Mouse (Mus musculus) ES-Bruce4 (cell line): ENCODE data around the gene Gm6217.

Experiments
- CTCF ChIP-seq: IDR thresholded peaks from one replicate; pipeline ENCODE4 v1.8.1; 2011; ENCODE audit warnings: low read depth, low read length
- EP300 ChIP-seq: IDR thresholded peaks from 2 replicates; pipeline ENCODE4 v1.6.1; 2011; ENCODE audit warnings: low read depth, low read length; ENCODE audit not compliant: insufficient read depth
- POLR2A ChIP-seq: IDR thresholded peaks from one replicate; pipeline ENCODE4 v1.8.1; 2011; ENCODE audit warnings: low read length; ENCODE audit not compliant: insufficient read depth

DNA sequence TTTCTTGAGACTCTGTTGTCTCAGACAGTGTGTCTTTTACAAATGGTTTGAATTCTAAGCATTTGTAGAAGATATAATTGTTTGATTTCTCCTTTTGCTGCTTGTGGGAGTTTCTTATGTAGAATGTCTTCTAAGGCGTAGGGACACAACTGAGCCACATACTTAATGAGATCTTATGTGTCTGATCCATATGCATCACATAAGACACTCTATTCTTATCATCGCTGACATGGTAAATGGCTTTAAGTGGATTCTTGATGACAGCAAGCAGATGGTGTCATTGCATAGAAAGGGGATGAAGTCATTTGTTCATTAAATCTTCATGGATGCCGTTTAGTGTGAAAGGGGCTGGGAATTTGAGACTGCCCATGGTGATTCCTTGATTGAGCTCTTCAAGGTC is 25.3 kb downstream of the Gm6217 start:
- TF ChIP-seq POLR2A (no peak), EP300 (no peak), CTCF (no peak)
